In genomic region chr6:84583841-84584782, GRCm38 (mm10) we compare ENCODE assay signal across 8 mouse cellular contexts. TPM values are rescaled to one million over a fixed set of nuclear protein-coding genes. Genes with fewer than 3 reads are reported as not detected.
DNase-seq lines count a peak whose midpoint lies in the region; ATAC-seq lines count a peak whose summit lies in the region.

No protein-coding gene starts in this region.

- 3% methylated on average over 48 of the region's 48 CpGs for WGBS in embryonic facial prominence, embryonic 11.5 days
- WGBS in liver, embryonic 11.5 days: 2% methylated on average over 48 of the region's 48 CpGs
- 5% methylated on average over 48 of the region's 48 CpGs for WGBS in stomach, embryonic 15.5 days

- no peaks in the 10 kb centered on the region for H3K36me3 ChIP-seq in embryonic facial prominence, embryonic 11.5 days (replicated peaks; ENCODE audit: control insufficient read depth, insufficient read depth, low read depth, low read length)
- no peaks in the 10 kb centered on the region for H3K36me3 ChIP-seq in liver, embryonic 11.5 days (ENCODE audit: control insufficient read depth, insufficient read depth, low read length)
- no peaks in the 10 kb centered on the region for H3K36me3 ChIP-seq in stomach, embryonic 15.5 days

- peak overlapping the region; percentile 59 for H3K4me3 ChIP-seq in embryonic facial prominence, embryonic 11.5 days (ENCODE audit: low read depth, low read length)
- H3K4me3 ChIP-seq in liver, embryonic 11.5 days (ENCODE audit: low read depth, low read length): peak overlapping the region; percentile 38
- H3K4me3 ChIP-seq in stomach, embryonic 15.5 days (replicated peaks): peak overlapping the region; percentile 49

- peaks cover 45% of the 10 kb centered on the region for H3K27me3 ChIP-seq in embryonic facial prominence, embryonic 11.5 days (ENCODE audit: control insufficient read depth, insufficient read depth, low read length)
- H3K27me3 ChIP-seq in liver, embryonic 11.5 days (replicated peaks; ENCODE audit: control insufficient read depth, insufficient read depth, low read length): peaks cover 99% of the 10 kb centered on the region
- H3K27me3 ChIP-seq in stomach, embryonic 15.5 days (replicated peaks): peaks cover 70% of the 10 kb centered on the region

- peak overlapping the region; percentile 35 for H3K27ac ChIP-seq in embryonic facial prominence, embryonic 11.5 days (replicated peaks; ENCODE audit: low read depth, low read length)
- H3K27ac ChIP-seq in liver, embryonic 11.5 days (ENCODE audit: low read depth, low read length): no peak overlapping the region
- H3K27ac ChIP-seq in stomach, embryonic 15.5 days: no peak overlapping the region

- peak overlapping the region; percentile 91 for H3K4me2 ChIP-seq in embryonic facial prominence, embryonic 11.5 days (ENCODE audit: low read depth, low read length)
- H3K4me2 ChIP-seq in liver, embryonic 11.5 days: peak overlapping the region; percentile 64
- peak overlapping the region; percentile 94 for H3K4me2 ChIP-seq in stomach, embryonic 15.5 days

- H3K9ac ChIP-seq in embryonic facial prominence, embryonic 11.5 days (replicated peaks; ENCODE audit: low read length): peak overlapping the region; percentile 73
- H3K9ac ChIP-seq in liver, embryonic 11.5 days (ENCODE audit: low read depth, low read length): no peak overlapping the region; the same call in 1 of the 2 replicates
- no peak overlapping the region for H3K9ac ChIP-seq in stomach, embryonic 15.5 days

- H3K4me1 ChIP-seq in embryonic facial prominence, embryonic 11.5 days (ENCODE audit: control insufficient read depth, insufficient read depth, low read length): peaks cover 9% of the 10 kb centered on the region
- peaks cover 11% of the 10 kb centered on the region for H3K4me1 ChIP-seq in liver, embryonic 11.5 days (replicated peaks; ENCODE audit: control insufficient read depth, insufficient read depth, low read length)
- H3K4me1 ChIP-seq in stomach, embryonic 15.5 days: peaks cover 63% of the 10 kb centered on the region

- ATAC-seq in embryonic facial prominence, embryonic 11.5 days (replicated peaks; ENCODE audit: insufficient number of reproducible peaks, low FRiP score, low TSS enrichment, low read depth): 0 out of 2 replicates have a peak, but pooled peaks have one; percentile 39
- ATAC-seq in liver, embryonic 11.5 days (replicated peaks; ENCODE audit: low FRiP score): no peak
- ATAC-seq in stomach, embryonic 15.5 days (ENCODE audit: insufficient read depth, low FRiP score, low read depth): peak; percentile 4; the same call in 1 of the 2 replicates

- no peaks in the 10 kb centered on the region for H3K9me3 ChIP-seq in embryonic facial prominence, embryonic 11.5 days (replicated peaks; ENCODE audit: control insufficient read depth, low read length)
- H3K9me3 ChIP-seq in liver, embryonic 11.5 days (ENCODE audit: control insufficient read depth, low read length): no peaks in the 10 kb centered on the region
- no peaks in the 10 kb centered on the region for H3K9me3 ChIP-seq in stomach, embryonic 15.5 days

- DNase-seq in heart, adult 18-20 months: peak; percentile 23 to 60
- DNase-seq in heart, adult 9 months (ENCODE audit: low spot score in 2 of 2): no peak
- peak; percentile 46 for DNase-seq in embryonic facial prominence, embryonic 11.5 days (ENCODE audit: low spot score)
- peak; percentile 26 for DNase-seq in heart, postnatal 4 days
- DNase-seq in liver, embryonic 11.5 days (ENCODE audit: low spot score): peak; percentile 45
- no peak for DNase-seq in Muller cell, postnatal 12 days (ENCODE audit: inconsistent ontology term)
- no peak for DNase-seq in thymus, postnatal 25 days

RNA-seq across cellular contexts. Expression of gene Cyp26b1, which starts 9.6 kb away (rescaled TPM):
- 1 to 10 TPM; 2.7 to 3.8 TPM for total RNA-seq in heart, adult 18-20 months (2021)
- 8.6 and 9.0 TPM in 2 replicates for polyA plus RNA-seq in embryonic facial prominence, embryonic 11.5 days (2014; fragmentation: Nextera tagmentation; extraction: Ambion mirVana)
- 1 to 10 TPM; 2.1 to 2.3 TPM for total RNA-seq in heart, postnatal 4 days (2021)
- 0.75 and 1.0 TPM in 2 replicates for polyA plus RNA-seq in liver, embryonic 11.5 days (2014; fragmentation: Nextera tagmentation; extraction: Ambion mirVana)
- polyA plus RNA-seq in stomach, embryonic 15.5 days (2015; fragmentation: Nextera tagmentation; extraction: Ambion mirVana): 2.3 and 2.4 TPM in 2 replicates

Comparison
In these comparisons a context has a peak if more than half of its experiments do, and no peak if none do; other contexts are left out.
1. DNase-seq: peak in heart, adult 18-20 months (2 of 2), embryonic facial prominence, embryonic 11.5 days (single experiment), heart, postnatal 4 days (single experiment) and liver, embryonic 11.5 days (single experiment); none in heart, adult 9 months (0 of 2), Muller cell, postnatal 12 days (single experiment) and thymus, postnatal 25 days (single experiment).
2. Peak in every context shown above with its lines, with median percentiles within 50 percentile points of each other: H3K4me2 ChIP-seq and H3K4me3 ChIP-seq.